Mouse (Mus musculus): ENCODE results near the gene Trip13.

Trip13 gene

DNA sequence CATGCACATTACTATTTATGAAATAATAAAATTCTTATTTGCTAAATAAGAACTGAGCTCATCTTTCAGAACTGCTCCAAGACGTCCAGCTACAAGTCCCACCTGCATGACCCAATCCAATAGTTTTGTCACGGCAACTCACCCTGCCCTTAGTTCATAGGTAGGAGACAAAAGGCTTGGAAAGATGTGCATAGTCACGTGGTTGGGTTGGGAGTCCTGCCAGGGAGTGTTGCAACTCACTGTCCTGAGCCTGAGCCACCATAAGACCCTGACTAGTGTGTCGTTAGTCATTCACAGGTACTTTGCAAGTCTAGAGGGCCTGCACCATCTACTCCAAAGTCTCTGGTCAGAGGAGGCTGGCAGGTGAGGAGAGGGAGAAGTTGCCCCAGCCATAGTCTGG is 51.5 kb downstream of the Trip13 start:
- DNase-seq = no peak

- DNase-seq = no peak
Measured at GRCm38 (mm10) chr13:73885656-73886055, 51.9 kb downstream of the Trip13 start.

DNA sequence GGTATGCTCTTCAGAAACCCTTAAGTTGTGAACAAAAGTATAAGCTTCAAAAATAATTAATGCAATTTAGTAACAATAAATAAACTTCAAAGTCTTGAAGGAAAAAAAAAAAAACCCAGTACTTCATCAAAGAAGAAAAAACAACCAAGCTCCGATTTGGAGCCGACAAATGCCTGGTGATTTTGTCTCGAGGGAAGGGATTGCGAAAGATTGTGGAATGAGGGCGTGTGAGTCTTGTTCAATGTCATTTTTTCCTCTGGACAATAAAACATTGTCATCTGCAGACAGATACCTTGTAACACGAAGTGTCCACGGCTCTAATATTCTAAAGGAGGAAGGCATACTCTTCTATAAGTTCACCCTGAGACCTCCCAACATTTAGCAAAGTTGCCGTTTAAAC is 56.2 kb downstream of the Trip13 start:
- DNase-seq = no peak

DNA sequence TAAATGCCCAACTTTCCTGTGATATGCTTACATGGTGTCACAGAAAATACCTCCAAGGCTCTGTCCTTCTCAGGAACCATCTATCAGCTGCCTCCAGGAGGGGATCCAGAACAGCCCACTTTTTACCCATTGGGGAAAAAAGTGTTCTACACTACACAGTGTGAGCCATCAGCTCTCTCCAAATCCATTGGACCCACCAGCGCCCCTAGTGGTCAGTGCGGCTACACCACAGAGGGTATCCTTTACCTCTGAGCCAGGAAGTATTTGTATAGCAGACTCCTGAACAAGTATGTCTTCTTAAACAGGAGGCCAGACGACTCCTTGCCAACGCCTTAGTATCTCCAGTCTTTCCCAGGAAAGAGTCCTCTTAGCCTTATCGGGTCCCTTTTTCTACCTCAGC is 57.8 kb downstream of the Trip13 start:
- DNase-seq = peak; percentile 44

GRCm38 (mm10) chr13:73872159-73872558 is 65.4 kb downstream of the Trip13 start:
- no peak for DNase-seq
